Mouse (Mus musculus): ENCODE data around the gene H2-M5. TPM values are rescaled to one million over a fixed set of nuclear protein-coding genes. Genes with fewer than 3 reads are reported as not detected.
"Not testable (repeated sequence)": the region's sequence is repeated elsewhere in the genome, so short reads cannot be mapped to it uniquely, and the experiment has no call there.

The H2-M5 gene
- total and polyA plus RNA-seq, 3 experiments: 0.11 TPM; not detected in 2

DNA sequence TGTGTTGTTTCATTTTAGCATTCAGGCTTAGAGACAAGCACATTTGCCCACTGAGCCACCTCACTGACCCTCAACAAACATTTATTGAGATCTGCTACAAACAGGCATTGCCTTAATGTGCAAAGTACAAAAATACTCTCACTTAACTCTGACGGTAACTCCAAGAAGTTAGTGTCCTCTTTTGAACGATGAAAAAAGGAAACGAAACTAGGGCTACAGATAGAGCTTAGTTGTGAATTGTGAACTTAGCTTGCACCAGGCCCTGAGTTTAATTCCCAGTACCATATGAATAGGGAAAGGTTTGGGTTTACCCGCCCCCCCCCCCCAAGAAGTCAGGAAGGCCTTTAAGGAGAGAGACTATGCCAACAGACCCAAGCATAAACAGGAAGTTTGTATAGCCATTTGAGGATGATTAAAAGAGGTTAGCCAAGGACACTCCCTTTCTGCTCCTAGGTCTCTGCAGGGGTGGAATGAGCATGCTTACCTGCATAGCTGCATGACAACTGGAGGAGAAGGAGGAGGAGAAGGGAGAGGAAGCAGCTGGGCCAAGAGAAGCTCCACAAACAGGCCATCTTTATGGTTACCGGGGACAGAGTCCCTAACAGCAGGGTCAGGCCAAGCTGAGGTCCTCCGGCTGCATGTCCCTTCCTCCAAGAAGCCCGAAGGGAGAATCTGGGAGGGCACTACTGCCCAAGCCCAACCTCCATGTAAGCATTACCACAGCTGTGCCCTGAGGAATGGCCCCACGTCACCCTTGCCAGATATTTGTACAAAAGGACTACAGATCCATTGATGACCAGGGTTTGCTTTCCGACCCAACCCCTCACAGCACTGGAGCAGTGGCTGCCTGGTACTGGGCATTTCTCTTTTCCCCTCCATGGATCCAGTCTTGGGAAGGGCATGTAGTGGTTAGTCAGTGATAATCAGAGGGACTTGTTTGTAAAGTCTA, 33.6 kb upstream of the H2-M5 start, which contains the start of gene Mog:
Mog (minus strand) TSS at position 771 of the 949 bp plus-strand sequence.
- no peak for TF ChIP-seq GATA1 (IDR thresholded peaks at IDR 0.05; ENCODE audit: borderline replicate concordance, low read length)
- TF ChIP-seq POLR2AphosphoS5 (IDR thresholded peaks at IDR 0.05; ENCODE audit: insufficient replicate concordance, low read depth, low read length): no peak
- no peak for TF ChIP-seq CTCF (IDR thresholded peaks at IDR 0.05; ENCODE audit: low read depth, low read length)
- no peak for TF ChIP-seq GATA2 (IDR thresholded peaks at IDR 0.05; ENCODE audit: borderline replicate concordance, low read depth, low read length)
- no peak for TF ChIP-seq TAL1 (conservative IDR thresholded peaks at IDR 0.05; ENCODE audit: low read depth, low read length)
- peaks cover 9% of the 10 kb centered on the region for H3K27me3 ChIP-seq (ENCODE audit: insufficient read depth, low read length)
- no peak for ATAC-seq (ENCODE audit: extremely low read depth, insufficient number of reproducible peaks, low FRiP score, poor library complexity, severe bottlenecking)
- H3K4me3 ChIP-seq (ENCODE audit: low read depth, low read length): no peak within 1 kb of the TSS
- H3K36me3 ChIP-seq (replicated peaks): no peaks in the 10 kb centered on the region
- no peaks in the 10 kb centered on the region for H3K9me3 ChIP-seq (replicated peaks)
- DNase-seq (ENCODE audit: low spot score): no peak
- peaks cover 6% of the 10 kb centered on the region for H3K4me1 ChIP-seq (ENCODE audit: insufficient read depth, low read depth, low read length)

DNA sequence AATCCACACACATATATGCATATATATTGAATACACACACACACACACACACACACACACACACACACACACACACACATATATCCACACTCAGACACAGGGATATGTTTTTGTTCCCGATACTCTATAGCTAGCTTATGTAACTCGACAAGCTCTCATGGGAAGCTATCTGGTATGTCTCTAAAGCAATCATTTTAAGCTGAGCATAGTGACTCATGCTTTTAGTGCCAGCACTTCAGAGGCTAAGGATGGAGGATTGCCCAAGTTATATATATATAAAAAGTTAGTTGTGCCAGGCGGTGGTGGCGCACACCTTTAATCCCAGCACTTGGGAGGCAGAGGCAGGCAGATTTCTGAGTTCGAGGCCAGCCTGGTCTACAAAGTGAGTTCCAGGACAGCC, 29.9 kb upstream of the H2-M5 start:
- H3K4me3 ChIP-seq (ENCODE audit: low read depth, low read length); H3K36me3 ChIP-seq (replicated peaks); H3K4me1 ChIP-seq (ENCODE audit: insufficient read depth, low read depth, low read length); ATAC-seq (ENCODE audit: extremely low read depth, insufficient number of reproducible peaks, low FRiP score, poor library complexity, severe bottlenecking); DNase-seq (ENCODE audit: low spot score); H3K9me3 ChIP-seq (replicated peaks): not testable (repeated sequence)
- peaks cover 13% of the 10 kb centered on the region for H3K27me3 ChIP-seq (ENCODE audit: insufficient read depth, low read length)

DNA sequence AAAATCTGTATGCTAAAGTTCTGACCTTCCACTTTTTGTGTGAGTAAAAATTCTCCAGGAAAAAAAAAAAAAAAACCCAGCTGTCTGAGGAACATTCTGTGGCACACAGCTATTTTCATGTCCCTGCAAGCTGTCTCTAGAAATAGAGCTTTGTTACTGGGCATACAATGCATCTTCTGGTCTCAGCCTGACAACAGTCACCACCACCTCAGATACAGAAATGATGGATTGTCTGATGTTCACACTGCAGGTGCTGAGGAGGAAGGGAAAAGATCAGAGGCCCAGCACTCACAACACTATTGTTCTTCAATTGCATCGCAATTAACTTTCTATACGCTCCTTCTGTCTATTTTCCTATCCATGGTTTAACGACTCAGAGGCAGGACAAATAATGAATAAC, 29.0 kb upstream of the H2-M5 start:
- Histone ChIP-seq H3K27me3 (ENCODE audit: insufficient read depth, low read length) (peaks cover 13% of the 10 kb centered on the region), H3K4me1 (ENCODE audit: insufficient read depth, low read depth, low read length) (peaks cover 6% of the 10 kb centered on the region), H3K4me3 (ENCODE audit: low read depth, low read length) (no peak overlapping the region), H3K36me3 (replicated peaks) (no peaks in the 10 kb centered on the region), H3K9me3 (replicated peaks) (no peaks in the 10 kb centered on the region)
- DNase-seq (ENCODE audit: low spot score): no peak
- no peak for ATAC-seq (ENCODE audit: extremely low read depth, insufficient number of reproducible peaks, low FRiP score, poor library complexity, severe bottlenecking)
- TF ChIP-seq GATA2 (IDR thresholded peaks at IDR 0.05; ENCODE audit: borderline replicate concordance, low read depth, low read length): no peak
- no peak for TF ChIP-seq GATA1 (IDR thresholded peaks at IDR 0.05; ENCODE audit: borderline replicate concordance, low read length)
- no peak for TF ChIP-seq CTCF (IDR thresholded peaks at IDR 0.05; ENCODE audit: low read depth, low read length)
- no peak for TF ChIP-seq POLR2AphosphoS5 (IDR thresholded peaks at IDR 0.05; ENCODE audit: insufficient replicate concordance, low read depth, low read length)
- no peak for TF ChIP-seq TAL1 (conservative IDR thresholded peaks at IDR 0.05; ENCODE audit: low read depth, low read length)

DNA sequence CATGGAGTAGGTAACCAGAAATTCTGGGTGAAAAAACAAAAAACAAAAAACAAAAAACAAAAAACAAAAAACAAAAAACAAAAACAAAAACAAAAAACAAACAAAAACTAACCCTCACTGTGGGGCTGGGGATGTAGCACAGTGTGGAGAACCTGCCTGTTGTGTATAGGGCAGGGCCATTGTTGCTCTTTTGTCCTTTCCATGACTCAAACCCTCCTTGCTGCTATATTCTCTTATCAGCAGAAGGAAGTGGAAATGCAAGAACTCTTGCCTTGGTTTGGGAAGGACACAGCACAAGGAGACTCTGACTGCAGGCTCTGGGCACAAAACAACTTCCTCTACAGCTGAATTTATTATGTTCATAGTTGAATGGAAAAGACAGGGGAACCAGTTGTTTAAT, 27.0 kb upstream of the H2-M5 start:
- Histone ChIP-seq H3K4me1 (ENCODE audit: insufficient read depth, low read depth, low read length) (no peaks in the 10 kb centered on the region), H3K27me3 (ENCODE audit: insufficient read depth, low read length) (peaks cover 18% of the 10 kb centered on the region), H3K36me3 (replicated peaks) (no peaks in the 10 kb centered on the region), H3K9me3 (replicated peaks) (no peaks in the 10 kb centered on the region), H3K4me3 (ENCODE audit: low read depth, low read length) (no peak overlapping the region)
- DNase-seq (ENCODE audit: low spot score) (no peak), ATAC-seq (ENCODE audit: extremely low read depth, insufficient number of reproducible peaks, low FRiP score, poor library complexity, severe bottlenecking) (no peak)
- no peak for TF ChIP-seq GATA1 (IDR thresholded peaks at IDR 0.05; ENCODE audit: borderline replicate concordance, low read length)
- TF ChIP-seq GATA2 (IDR thresholded peaks at IDR 0.05; ENCODE audit: borderline replicate concordance, low read depth, low read length): no peak
- TF ChIP-seq POLR2AphosphoS5 (IDR thresholded peaks at IDR 0.05; ENCODE audit: insufficient replicate concordance, low read depth, low read length): no peak

DNA sequence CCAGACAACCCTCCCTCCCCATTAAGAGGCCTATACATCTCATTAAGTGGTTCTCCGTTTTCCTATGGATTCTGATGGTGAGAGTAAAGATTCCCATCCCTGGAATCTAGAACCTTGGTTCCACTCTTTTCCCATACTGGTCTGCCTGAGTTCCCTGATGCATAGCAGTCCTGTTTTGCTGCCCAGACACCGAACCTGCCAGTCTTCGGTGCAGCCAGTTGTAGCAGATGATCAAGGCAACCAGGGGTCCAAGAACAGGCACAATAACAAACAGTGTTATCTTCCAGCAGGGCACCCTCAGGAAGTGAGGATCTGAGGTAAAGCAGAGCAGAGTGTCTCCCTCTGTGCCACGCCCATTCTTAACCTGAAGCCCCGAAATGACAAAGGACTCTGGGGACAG, 22.8 kb upstream of the H2-M5 start:
- Histone ChIP-seq H3K36me3 (replicated peaks) (no peaks in the 10 kb centered on the region), H3K9me3 (replicated peaks) (no peaks in the 10 kb centered on the region), H3K27me3 (ENCODE audit: insufficient read depth, low read length) (peaks cover 24% of the 10 kb centered on the region), H3K4me1 (ENCODE audit: insufficient read depth, low read depth, low read length) (no peaks in the 10 kb centered on the region), H3K4me3 (ENCODE audit: low read depth, low read length) (no peak overlapping the region)
- DNase-seq (ENCODE audit: low spot score): no peak
- TF ChIP-seq POLR2AphosphoS5 (IDR thresholded peaks at IDR 0.05; ENCODE audit: insufficient replicate concordance, low read depth, low read length) (no peak), GATA2 (IDR thresholded peaks at IDR 0.05; ENCODE audit: borderline replicate concordance, low read depth, low read length) (no peak), CTCF (IDR thresholded peaks at IDR 0.05; ENCODE audit: low read depth, low read length) (no peak), TAL1 (conservative IDR thresholded peaks at IDR 0.05; ENCODE audit: low read depth, low read length) (no peak), GATA1 (IDR thresholded peaks at IDR 0.05; ENCODE audit: borderline replicate concordance, low read length) (no peak)
- ATAC-seq (ENCODE audit: extremely low read depth, insufficient number of reproducible peaks, low FRiP score, poor library complexity, severe bottlenecking): no peak

DNA sequence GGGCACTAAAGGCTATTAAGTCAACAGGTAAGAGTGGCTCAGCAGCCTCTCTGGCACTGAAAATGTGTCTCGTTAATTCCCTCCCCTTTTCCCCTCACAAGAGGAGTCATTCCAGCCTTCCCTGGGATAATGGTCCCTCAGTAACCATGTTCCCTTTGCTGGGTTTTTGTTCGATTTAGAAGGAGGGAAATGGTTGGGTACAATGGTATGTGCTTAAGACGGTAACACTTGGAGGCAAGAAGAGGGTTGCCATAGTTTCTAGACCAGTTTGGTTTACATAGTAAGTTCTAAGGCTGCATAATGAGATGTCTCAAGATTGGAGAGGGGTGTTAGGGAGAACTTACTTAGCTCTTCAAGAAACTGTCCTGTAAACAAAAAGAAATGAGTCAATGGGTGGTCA, 22.4 kb upstream of the H2-M5 start:
- Histone ChIP-seq H3K36me3 (replicated peaks) (no peaks in the 10 kb centered on the region), H3K9me3 (replicated peaks) (no peaks in the 10 kb centered on the region), H3K4me3 (ENCODE audit: low read depth, low read length) (no peak overlapping the region), H3K4me1 (ENCODE audit: insufficient read depth, low read depth, low read length) (no peaks in the 10 kb centered on the region), H3K27me3 (ENCODE audit: insufficient read depth, low read length) (peaks cover 24% of the 10 kb centered on the region)
- TF ChIP-seq TAL1 (conservative IDR thresholded peaks at IDR 0.05; ENCODE audit: low read depth, low read length): no peak
- no peak for TF ChIP-seq POLR2AphosphoS5 (IDR thresholded peaks at IDR 0.05; ENCODE audit: insufficient replicate concordance, low read depth, low read length)
- TF ChIP-seq GATA1 (IDR thresholded peaks at IDR 0.05; ENCODE audit: borderline replicate concordance, low read length): no peak
- DNase-seq (ENCODE audit: low spot score) (no peak), ATAC-seq (ENCODE audit: extremely low read depth, insufficient number of reproducible peaks, low FRiP score, poor library complexity, severe bottlenecking) (no peak)
